Mouse (Mus musculus) gastrocnemius, postnatal 25 days (tissue): ENCODE measurements at regions not wholly inside any gene's neighbourhood (a gene's known extent, or its start where the extent isn't known, plus 50 kb on each side); places are given as distances from the start of the nearest gene placed in this dataset.

Experiments
- DNase-seq: peaks from one replicate; pipeline ENCODE4 v3.0.0; 2022

- DNase-seq = no peak
Measured at GRCm38 (mm10) chr16:5829071-5829470, 56.1 kb upstream of the Rbfox1 start.

GRCm38 (mm10) chr16:5823316-5823715 lies 61.8 kb upstream of the Rbfox1 start:
- no peak for DNase-seq

GRCm38 (mm10) chr16:5817166-5817565 lies 68.0 kb upstream of the Rbfox1 start:
- DNase-seq = no peak

- no peak for DNase-seq
Measured at GRCm38 (mm10) chr16:5812245-5812820, 72.8 kb upstream of the Rbfox1 start.

- DNase-seq = no peak
Measured at GRCm38 (mm10) chr16:5811654-5811992, 73.5 kb upstream of the Rbfox1 start.

GRCm38 (mm10) chr16:5810986-5811653 lies 74.0 kb upstream of the Rbfox1 start:
- DNase-seq = peak; percentile 8

- no peak for DNase-seq
Measured at GRCm38 (mm10) chr16:5798188-5798587, 87.0 kb upstream of the Rbfox1 start.

GRCm38 (mm10) chr16:5792216-5792615 lies 92.9 kb upstream of the Rbfox1 start:
- DNase-seq = no peak

GRCm38 (mm10) chr16:5790161-5790560 lies 95.0 kb upstream of the Rbfox1 start:
- no peak for DNase-seq

GRCm38 (mm10) chr16:5787206-5787605 lies 97.9 kb upstream of the Rbfox1 start:
- no peak for DNase-seq

- no peak for DNase-seq
Measured at GRCm38 (mm10) chr16:5766771-5767421, 118.3 kb upstream of the Rbfox1 start.

- no peak for DNase-seq
Measured at GRCm38 (mm10) chr16:5765143-5765542, 120.0 kb upstream of the Rbfox1 start.

- no peak for DNase-seq
Measured at GRCm38 (mm10) chr16:5760821-5761220, 124.3 kb upstream of the Rbfox1 start.

GRCm38 (mm10) chr16:5759021-5759420 lies 126.1 kb upstream of the Rbfox1 start:
- DNase-seq = no peak

GRCm38 (mm10) chr16:5742716-5743507 lies 142.2 kb upstream of the Rbfox1 start:
- no peak for DNase-seq

- DNase-seq = no peak
Measured at GRCm38 (mm10) chr16:5740776-5741175, 144.4 kb upstream of the Rbfox1 start.

- DNase-seq = no peak
Measured at GRCm38 (mm10) chr16:5733608-5734007, 151.5 kb upstream of the Rbfox1 start.

GRCm38 (mm10) chr16:5722506-5722905 lies 162.6 kb upstream of the Rbfox1 start:
- DNase-seq = no peak

GRCm38 (mm10) chr16:5713476-5713875 lies 171.7 kb upstream of the Rbfox1 start:
- no peak for DNase-seq

GRCm38 (mm10) chr16:5709831-5710230 lies 175.3 kb upstream of the Rbfox1 start:
- no peak for DNase-seq

GRCm38 (mm10) chr16:5700731-5701255 lies 184.4 kb upstream of the Rbfox1 start:
- no peak for DNase-seq

- no peak for DNase-seq
Measured at GRCm38 (mm10) chr16:5688322-5688721, 196.8 kb upstream of the Rbfox1 start.
